Mouse (Mus musculus) MEL (cell line): ENCODE measurements around the gene Gls. TPM values are rescaled to one million over a fixed set of nuclear protein-coding genes. Genes with fewer than 3 reads are reported as not detected.

Source experiments
- DNase-seq: peaks from one replicate; pipeline ENCODE4 v3.0.0; 2011; ENCODE audit warnings: low read depth, low spot score
- H3K27ac ChIP-seq: 2 replicates; pipeline ENCODE4 v1.5.1; 2012; ENCODE audit warnings: low read depth, mild to moderate bottlenecking, control low read depth, low read length, moderate library complexity; ENCODE audit not compliant: control insufficient read depth
- H3K27me3 ChIP-seq, 2 experiments: fragments of 150-350 bp in 1 of 2; sonication (generic) in 1 of 2; 2 replicates each; pipeline ENCODE4 v1.6.1; 2012; ENCODE audit warnings: low read length in 2 of 2, mild to moderate bottlenecking in 2 of 2, improper control_type of control experiment in 1 of 2, moderate library complexity in 1 of 2; ENCODE audit not compliant: insufficient read depth in 2 of 2, control insufficient read depth in 1 of 2
- H3K36me3 ChIP-seq, 2 experiments: 2 replicates each; pipeline ENCODE4 v1.6.1; 2012 to 2014; ENCODE audit warnings: low read length in 2 of 2, improper control_type of control experiment in 1 of 2, inconsistent platforms in 1 of 2, mild to moderate bottlenecking in 1 of 2; ENCODE audit not compliant: insufficient read depth in 2 of 2, control insufficient read depth in 1 of 2
- H3K4me1 ChIP-seq, 2 experiments: fragments of 150-350 bp in 1 of 2; sonication (generic) in 1 of 2; 2 replicates each; pipeline ENCODE4 v1.6.1; 2012; ENCODE audit warnings: low read length in 2 of 2, improper control_type of control experiment in 1 of 2, mild to moderate bottlenecking in 1 of 2; ENCODE audit not compliant: insufficient read depth in 2 of 2, control insufficient read depth in 1 of 2
- H3K4me3 ChIP-seq, 2 experiments: fragments of 150-350 bp in 1 of 2; sonication (generic) in 1 of 2; 2 replicates each; pipeline ENCODE4 v1.5.1; 2012; ENCODE audit warnings: low read depth in 2 of 2, low read length in 2 of 2, mild to moderate bottlenecking in 2 of 2, moderate library complexity in 2 of 2, control low read depth in 1 of 2, improper control_type of control experiment in 1 of 2; ENCODE audit not compliant: control insufficient read depth in 1 of 2, insufficient read depth in 1 of 2
- H3K79me2 ChIP-seq: 2 replicates; pipeline ENCODE4 v1.6.1; 2012; ENCODE audit warnings: mild to moderate bottlenecking, low read length, moderate library complexity; ENCODE audit not compliant: control insufficient read depth, poor library complexity, insufficient read depth
- H3K9ac ChIP-seq: 2 replicates; pipeline ENCODE4 v1.6.1; 2012; ENCODE audit warnings: low read depth, mild to moderate bottlenecking, control low read depth, low read length, moderate library complexity; ENCODE audit not compliant: control insufficient read depth, poor library complexity, severe bottlenecking
- H3K9me3 ChIP-seq: fragments of 150-350 bp; sonication (generic); replicated peaks from 2 replicates; pipeline ENCODE4 v1.6.1; 2012; ENCODE audit warnings: mild to moderate bottlenecking, low read length, improper control_type of control experiment, moderate library complexity; ENCODE audit not compliant: insufficient read depth
- BHLHE40 ChIP-seq: IDR thresholded peaks from 2 replicates; pipeline ENCODE4 v1.6.1; 2012; ENCODE audit warnings: low read depth, mild to moderate bottlenecking, inconsistent platforms, low read length, improper control_type of control experiment, borderline replicate concordance
- CHD1 ChIP-seq: IDR thresholded peaks from 2 replicates; pipeline ENCODE4 v1.6.1; 2012; ENCODE audit warnings: low read depth, mild to moderate bottlenecking, inconsistent platforms, low read length, improper control_type of control experiment
- CHD2 ChIP-seq: IDR thresholded peaks from 2 replicates; pipeline ENCODE4 v1.6.1; 2011; ENCODE audit warnings: low read length, improper control_type of control experiment
- CTCF ChIP-seq, 3 experiments: IDR thresholded peaks in 2 of 3; conservative IDR thresholded peaks in 1 of 3; 2 replicates each; pipeline ENCODE4 v1.5.1; 2011 to 2012; ENCODE audit warnings: low read length in 3 of 3, low read depth in 2 of 3, mild to moderate bottlenecking in 2 of 3, improper control_type of control experiment in 1 of 3, inconsistent platforms in 1 of 3, mixed read lengths in 1 of 3, moderate library complexity in 1 of 3; ENCODE audit not compliant: control insufficient read depth in 1 of 3, insufficient read depth in 1 of 3, poor library complexity in 1 of 3, severe bottlenecking in 1 of 3
- E2F4 ChIP-seq: IDR thresholded peaks from 2 replicates; pipeline ENCODE4 v1.6.1; 2011; ENCODE audit warnings: low read depth, low read length, improper control_type of control experiment, borderline replicate concordance
- ETS1 ChIP-seq: IDR thresholded peaks from 2 replicates; pipeline ENCODE4 v1.6.1; 2012; ENCODE audit warnings: low read depth, mild to moderate bottlenecking, inconsistent platforms, low read length, improper control_type of control experiment, moderate library complexity
- GABPA ChIP-seq: IDR thresholded peaks from 2 replicates; pipeline ENCODE4 v1.6.1; 2012; ENCODE audit warnings: low read depth, mild to moderate bottlenecking, inconsistent platforms, low read length, improper control_type of control experiment, moderate library complexity
- GATA1 ChIP-seq: IDR thresholded peaks from 2 replicates; pipeline ENCODE4 v1.6.1; 2011; ENCODE audit warnings: low read depth, low read length, improper control_type of control experiment
- HCFC1 ChIP-seq: IDR thresholded peaks from 2 replicates; pipeline ENCODE4 v1.6.1; 2012; ENCODE audit warnings: low read depth, mild to moderate bottlenecking, inconsistent platforms, low read length, improper control_type of control experiment, moderate library complexity
- JUND ChIP-seq: IDR thresholded peaks from 2 replicates; pipeline ENCODE4 v1.6.1; 2011; ENCODE audit warnings: low read depth, mild to moderate bottlenecking, improper control_type of control experiment, low read length
- MAX ChIP-seq: IDR thresholded peaks from 2 replicates; pipeline ENCODE4 v1.6.1; 2011; ENCODE audit warnings: low read length, improper control_type of control experiment
- MEF2A ChIP-seq: IDR thresholded peaks from 2 replicates; pipeline ENCODE4 v1.6.1; 2014; ENCODE audit warnings: low read depth, mild to moderate bottlenecking, inconsistent platforms, low read length, improper control_type of control experiment; ENCODE audit not compliant: poor library complexity, insufficient replicate concordance, severe bottlenecking; ENCODE audit errors: extremely low read depth
- MXI1 ChIP-seq: IDR thresholded peaks from 2 replicates; pipeline ENCODE4 v1.6.1; 2011; ENCODE audit warnings: mild to moderate bottlenecking, low read depth, low read length, improper control_type of control experiment
- MYB ChIP-seq: IDR thresholded peaks from 2 replicates; pipeline ENCODE4 v1.6.1; 2011; ENCODE audit warnings: mild to moderate bottlenecking, low read depth, low read length, improper control_type of control experiment
- MYC ChIP-seq: IDR thresholded peaks from 2 replicates; pipeline ENCODE4 v1.6.1; 2011; ENCODE audit warnings: low read depth, mild to moderate bottlenecking, low read length, improper control_type of control experiment, moderate library complexity
- POLR2A ChIP-seq, 2 experiments: IDR thresholded peaks; 2 replicates each; pipeline ENCODE4 v1.6.1; 2011 to 2012; ENCODE audit warnings: low read length in 2 of 2, mild to moderate bottlenecking in 2 of 2, control low read depth in 1 of 2, improper control_type of control experiment in 1 of 2, low read depth in 1 of 2, moderate library complexity in 1 of 2; ENCODE audit not compliant: control insufficient read depth in 1 of 2, insufficient read depth in 1 of 2, poor library complexity in 1 of 2
- POLR2AphosphoS2 ChIP-seq: IDR thresholded peaks from 2 replicates; pipeline ENCODE4 v1.6.1; 2011; ENCODE audit warnings: low read length, improper control_type of control experiment
- RAD21 ChIP-seq: IDR thresholded peaks from 2 replicates; pipeline ENCODE4 v1.6.1; 2011; ENCODE audit warnings: mild to moderate bottlenecking, low read depth, low read length, improper control_type of control experiment
- RCOR1 ChIP-seq: IDR thresholded peaks from 2 replicates; pipeline ENCODE4 v1.6.1; 2012; ENCODE audit warnings: low read depth, mild to moderate bottlenecking, inconsistent platforms, low read length, improper control_type of control experiment
- SIN3A ChIP-seq: IDR thresholded peaks from 2 replicates; pipeline ENCODE4 v1.6.1; 2012; ENCODE audit warnings: low read length, improper control_type of control experiment, inconsistent platforms
- TBP ChIP-seq: IDR thresholded peaks from 2 replicates; pipeline ENCODE4 v1.8.0; 2011; ENCODE audit warnings: low read depth, low read length, improper control_type of control experiment
- TCF12 ChIP-seq: IDR thresholded peaks from 2 replicates; pipeline ENCODE4 v1.6.1; 2014; ENCODE audit warnings: low read depth, mild to moderate bottlenecking, inconsistent platforms, low read length, improper control_type of control experiment, moderate library complexity
- UBTF ChIP-seq: IDR thresholded peaks from 2 replicates; pipeline ENCODE4 v1.6.1; 2012; ENCODE audit warnings: low read depth, mild to moderate bottlenecking, inconsistent platforms, low read length, improper control_type of control experiment, moderate library complexity, borderline replicate concordance; ENCODE audit not compliant: insufficient read depth
- USF1 ChIP-seq: IDR thresholded peaks from 2 replicates; pipeline ENCODE4 v1.6.1; 2014; ENCODE audit warnings: low read depth, mild to moderate bottlenecking, inconsistent platforms, low read length, improper control_type of control experiment, moderate library complexity
- ZC3H11A ChIP-seq: IDR thresholded peaks from 2 replicates; pipeline ENCODE4 v1.6.1; 2012; ENCODE audit warnings: low read depth, mild to moderate bottlenecking, inconsistent platforms, low read length, improper control_type of control experiment
- ZKSCAN1 ChIP-seq: IDR thresholded peaks from 2 replicates; pipeline ENCODE4 v1.6.1; 2012; ENCODE audit warnings: low read depth, mild to moderate bottlenecking, inconsistent platforms, low read length, improper control_type of control experiment, moderate library complexity
- ZMIZ1 ChIP-seq: IDR thresholded peaks from 2 replicates; pipeline ENCODE4 v1.6.1; 2012; ENCODE audit warnings: low read depth, mild to moderate bottlenecking, inconsistent platforms, low read length, improper control_type of control experiment, moderate library complexity
- polyA plus RNA-seq, 2 experiments: library from polyadenylated mRNA; stranded (reverse) in 1 of 2; unstranded in 1 of 2; fragments of >175 nt in 1 of 2; fragments of >200 nt in 1 of 2; gene quantifications; 2 replicates each; pipeline versions ENCODE4 v1.2.1 to v1.2.4; 2012; ENCODE audit warnings: low replicate concordance in 2 of 2, low read depth in 1 of 2; ENCODE audit not compliant: insufficient read length in 2 of 2, insufficient read depth in 1 of 2, missing spikeins in 1 of 2
- total RNA-seq: library from RNA; depleted of rRNA; stranded (reverse); fragments of 300-350 nt; gene quantifications from 2 replicates; pipeline ENCODE4 v1.2.3, GENCODE M21; 2012

Gene Gls
- total and polyA plus RNA-seq, 3 experiments, result 57.2 to 121 (median 91.9) TPM

- TF ChIP-seq TCF12 (no peak), E2F4 (no peak), ZC3H11A (no peak), MYB (no peak), JUND (no peak), MYC (no peak), SIN3A (no peak), TBP (no peak), ETS1 (no peak), MAX (no peak), ZKSCAN1 (no peak), MXI1 (no peak), POLR2AphosphoS2 (no peak), USF1 (no peak), RAD21 (no peak), CHD2 (no peak), MEF2A (no peak)
- TF ChIP-seq, all 39 proteins: peak for 0
- H3K9ac ChIP-seq, result no peak overlapping the region
- H3K27ac ChIP-seq, result no peak overlapping the region
- no peaks in the 10 kb centered on the region for H3K79me2 ChIP-seq
- H3K9me3 ChIP-seq, result no peaks in the 10 kb centered on the region
- no peak overlapping the region for H3K4me3 ChIP-seq
- H3K4me1 ChIP-seq, result no peaks in the 10 kb centered on the region
- H3K36me3 ChIP-seq, result no peaks in the 10 kb centered on the region; a peak in 2 of 4 replicates
- H3K27me3 ChIP-seq, result no peaks in the 10 kb centered on the region
- DNase-seq, result no peak
Observed at GRCm38 (mm10) chr1:52127350-52127749, 105.7 kb downstream of the Gls start.

- Histone ChIP-seq H3K27ac (no peak overlapping the region), H3K9ac (no peak overlapping the region), H3K27me3 (no peaks in the 10 kb centered on the region), H3K4me3 (no peak overlapping the region), H3K36me3 (no peaks in the 10 kb centered on the region; a peak in 2 of 4 replicates), H3K9me3 (no peaks in the 10 kb centered on the region), H3K79me2 (no peaks in the 10 kb centered on the region), H3K4me1 (peaks cover 0 to 4% of the 10 kb centered on the region in 2 experiments; a peak in 1 of 4 replicates)
- TF ChIP-seq CHD1 (no peak), POLR2A (IDR thresholded peaks at IDR 0.05; ENCODE audit: control insufficient read depth in 1 of 2, insufficient read depth in 1 of 2, low read depth in 1 of 2, low read length in 2 of 2, poor library complexity in 1 of 2) (no peak), GABPA (no peak), CTCF (IDR thresholded peaks at IDR 0.05 in 2 of 3, conservative IDR thresholded peaks at IDR 0.05 in 1 of 3; ENCODE audit: control insufficient read depth in 1 of 3, insufficient read depth in 1 of 3, low read depth in 2 of 3, low read length in 3 of 3, poor library complexity in 1 of 3, severe bottlenecking in 1 of 3) (no peak), MYC (no peak), CHD2 (no peak), ETS1 (no peak), RCOR1 (no peak), TCF12 (no peak), MXI1 (no peak), ZC3H11A (no peak), MAX (no peak), ZKSCAN1 (no peak), BHLHE40 (no peak), POLR2AphosphoS2 (no peak), MYB (no peak), UBTF (no peak), ZMIZ1 (no peak), HCFC1 (no peak), GATA1 (no peak)
- DNase-seq, result no peak
Observed at GRCm38 (mm10) chr1:52124818-52125217, 108.2 kb downstream of the Gls start.
